Mouse (Mus musculus) heart, embryonic 15.5 days (tissue): ENCODE results near the gene Clec2i. TPM values are rescaled to one million over a fixed set of nuclear protein-coding genes. Genes with fewer than 3 reads are reported as not detected.
A peak's percentile ranks its signal among the peaks of the same experiment; 100 is the strongest.
"Not testable (repeated sequence)": the region's sequence is repeated elsewhere in the genome, so short reads cannot be mapped to it uniquely, and the experiment has no call there.

ENCODE experiments used
- ATAC-seq: fragments of 200-750 bp; cut with Nextera tagmentation; replicated peaks from 2 replicates; pipeline ENCODE4 v1.8.0; 2017; ENCODE audit warnings: low read depth, moderate TSS enrichment; ENCODE audit not compliant: insufficient number of reproducible peaks, insufficient read depth, low FRiP score
- H3K27ac ChIP-seq: fragments of 300-500 bp; sonication (generic); 2 replicates; pipeline ENCODE4 v1.5.1; 2015; ENCODE audit warnings: mild to moderate bottlenecking, inconsistent platforms
- H3K27me3 ChIP-seq: fragments of 300-500 bp; sonication (generic); 2 replicates; pipeline ENCODE4 v1.6.1; 2015; ENCODE audit warnings: inconsistent platforms
- H3K36me3 ChIP-seq: fragments of 300-500 bp; sonication (generic); 2 replicates; pipeline ENCODE4 v1.6.1; 2015; ENCODE audit warnings: mild to moderate bottlenecking, inconsistent platforms
- H3K4me1 ChIP-seq: fragments of 300-500 bp; sonication (generic); replicated peaks from 2 replicates; pipeline ENCODE4 v1.6.1; 2015; ENCODE audit warnings: inconsistent platforms
- H3K4me2 ChIP-seq: fragments of 300-500 bp; sonication (generic); 2 replicates; pipeline ENCODE4 v1.6.1; 2015; ENCODE audit warnings: inconsistent platforms, mild to moderate bottlenecking, moderate library complexity
- H3K4me3 ChIP-seq: fragments of 300-500 bp; sonication (generic); 2 replicates; pipeline ENCODE4 v1.5.1; 2015; ENCODE audit warnings: mild to moderate bottlenecking, inconsistent platforms
- H3K9ac ChIP-seq: fragments of 300-500 bp; sonication (generic); 2 replicates; pipeline ENCODE4 v1.6.1; 2015; ENCODE audit warnings: mild to moderate bottlenecking, inconsistent platforms
- H3K9me3 ChIP-seq: fragments of 300-500 bp; sonication (generic); replicated peaks from 2 replicates; pipeline ENCODE4 v1.6.1; 2016; ENCODE audit warnings: inconsistent platforms
- WGBS: fragments of 180-500 bp; shearing (Covaris S2); methylation state at CpG from one replicate; pipeline ENCODE4 v1.1.7; 2015; ENCODE audit warnings: mixed read lengths; 5-methylcytosine and 5-hydroxymethylcytosine counted together
- polyA plus RNA-seq: library from polyadenylated mRNA; unstranded; fragments of >200 nt; fragmentation: Nextera tagmentation; extraction: Ambion mirVana; gene quantifications from 2 replicates; pipeline ENCODE4 v1.2.1, GENCODE M21; 2015

Clec2i gene
- polyA plus RNA-seq, result 0.10 and 0.66 TPM in 2 replicates

GRCm38 (mm10) chr6:128887091-128887790, at the start of gene Clec2i:
Gene Clec2i (plus strand): TSS chr6:128887588.
- WGBS, result 77% methylated on average over 6 of the region's 6 CpGs
- not testable (repeated sequence) for H3K4me2 ChIP-seq, H3K27me3 ChIP-seq, H3K27ac ChIP-seq, H3K9ac ChIP-seq, H3K4me3 ChIP-seq, H3K36me3 ChIP-seq, ATAC-seq, H3K4me1 ChIP-seq, H3K9me3 ChIP-seq

DNA sequence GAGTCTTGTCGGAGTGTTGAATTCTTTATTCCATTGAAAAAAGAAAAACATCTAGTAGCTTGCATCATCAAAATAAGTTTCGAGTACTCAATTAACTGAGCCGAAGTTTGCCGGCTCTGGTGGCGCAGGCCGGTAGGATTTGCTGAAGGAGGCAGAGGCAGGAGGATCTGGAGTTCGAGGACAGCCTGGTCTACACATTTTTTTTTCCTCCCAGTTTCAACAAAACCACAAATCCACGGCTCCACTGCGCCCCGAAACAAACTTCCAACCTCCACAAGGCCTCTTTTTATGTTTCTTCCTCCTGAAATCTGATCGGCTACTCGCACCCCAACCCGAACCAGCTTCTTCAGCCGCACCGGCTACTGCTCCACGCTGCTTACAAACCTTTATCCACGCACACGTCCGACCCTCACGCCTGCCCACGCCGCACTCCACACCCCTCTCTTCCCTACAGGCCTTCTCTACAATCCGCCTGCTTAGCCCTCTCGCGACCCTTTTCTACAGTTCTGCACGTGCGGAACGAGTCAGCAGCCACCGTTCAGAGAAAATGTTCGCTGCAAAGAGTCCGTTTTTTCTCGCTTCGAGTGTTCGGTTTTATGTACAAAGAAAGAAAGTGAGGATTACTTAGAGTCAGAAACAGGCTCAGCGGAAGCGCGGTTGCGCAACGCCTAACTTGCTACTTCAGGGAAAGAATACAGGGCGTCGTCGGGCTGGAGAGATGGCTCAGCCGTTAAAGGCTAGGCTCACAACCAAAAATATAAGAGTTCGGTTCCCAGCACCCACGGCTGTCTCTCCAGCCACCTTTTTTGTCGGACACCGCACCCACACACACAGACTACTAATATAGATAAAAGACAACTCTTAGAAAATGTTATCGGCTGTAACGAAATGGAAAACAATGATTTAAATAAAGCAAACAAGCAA, 48.8 kb upstream of the Clec2i start:
- peak; percentile 44 for ATAC-seq
- Histone ChIP-seq H3K36me3 (no peaks in the 10 kb centered on the region), H3K9me3 (no peaks in the 10 kb centered on the region), H3K9ac (peak overlapping the region; percentile 86), H3K4me3 (peak overlapping the region; percentile 82), H3K27ac (peak overlapping the region; percentile 93), H3K4me1 (peaks cover 24% of the 10 kb centered on the region), H3K27me3 (no peaks in the 10 kb centered on the region), H3K4me2 (peak overlapping the region; percentile 86)
- under 1% methylated on average over 49 of the region's 49 CpGs for WGBS

DNA sequence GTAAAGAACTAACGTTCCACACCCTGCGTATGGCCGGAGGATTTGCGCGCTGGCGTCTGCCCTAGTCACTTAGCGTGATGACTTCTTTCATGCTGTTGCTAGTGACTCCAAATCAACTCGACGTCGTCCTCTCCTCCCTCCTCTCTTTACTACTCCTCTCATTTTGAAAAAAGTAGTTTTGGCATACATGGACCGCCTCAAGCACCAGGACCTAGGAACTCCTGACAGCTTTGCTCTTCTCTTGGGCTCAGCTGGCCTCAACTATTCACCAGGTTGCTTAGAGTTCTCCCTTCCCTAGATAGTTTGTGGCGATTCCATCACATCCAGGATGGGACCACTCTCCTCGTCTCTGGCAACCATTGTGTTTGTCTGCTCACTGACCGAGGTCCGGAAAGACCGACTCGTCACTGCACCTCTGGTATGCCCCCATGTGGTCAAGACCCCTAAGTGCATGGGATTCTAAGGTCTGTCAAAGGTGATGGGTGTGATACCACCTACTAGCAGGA, 48.1 kb upstream of the Clec2i start:
- Histone ChIP-seq H3K4me2 (peak overlapping the region; percentile 86), H3K4me1 (peaks cover 27% of the 10 kb centered on the region), H3K4me3 (peak overlapping the region; percentile 82), H3K36me3 (no peaks in the 10 kb centered on the region), H3K9ac (peak overlapping the region; percentile 62), H3K9me3 (no peaks in the 10 kb centered on the region), H3K27ac (peak overlapping the region; percentile 93), H3K27me3 (no peaks in the 10 kb centered on the region)
- ATAC-seq, result 0 out of 2 replicates have a peak, but pooled peaks have one; percentile 25
- WGBS, result under 1% methylated on average over 17 of the region's 17 CpGs

DNA sequence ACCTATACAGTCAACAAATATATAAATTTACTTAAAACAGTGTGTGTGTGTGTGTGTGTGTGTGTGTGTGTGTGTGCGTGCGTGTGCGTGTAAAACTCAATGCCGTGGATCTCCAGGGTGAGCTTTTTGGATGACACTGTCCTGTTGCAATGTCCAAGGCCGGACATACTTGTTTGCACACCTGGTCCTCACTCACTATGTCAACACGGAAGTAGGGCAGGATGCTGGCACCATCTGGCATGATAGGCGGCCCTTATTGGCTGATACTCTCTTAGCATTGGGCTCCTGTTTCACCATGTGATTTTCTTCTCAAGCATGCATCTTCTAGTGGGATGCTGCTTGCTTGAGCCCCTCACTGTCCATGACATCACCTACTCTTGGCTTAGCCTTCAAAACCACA, 47.5 kb upstream of the Clec2i start:
- WGBS, result 63% methylated on average over 7 of the region's 7 CpGs
- Histone ChIP-seq H3K27ac (no peak overlapping the region), H3K4me2 (peak overlapping the region; percentile 86), H3K9ac (no peak overlapping the region), H3K36me3 (no peaks in the 10 kb centered on the region), H3K4me1 (peaks cover 32% of the 10 kb centered on the region), H3K4me3 (peak overlapping the region; percentile 82), H3K9me3 (no peaks in the 10 kb centered on the region), H3K27me3 (no peaks in the 10 kb centered on the region)
- ATAC-seq, result no peak

DNA sequence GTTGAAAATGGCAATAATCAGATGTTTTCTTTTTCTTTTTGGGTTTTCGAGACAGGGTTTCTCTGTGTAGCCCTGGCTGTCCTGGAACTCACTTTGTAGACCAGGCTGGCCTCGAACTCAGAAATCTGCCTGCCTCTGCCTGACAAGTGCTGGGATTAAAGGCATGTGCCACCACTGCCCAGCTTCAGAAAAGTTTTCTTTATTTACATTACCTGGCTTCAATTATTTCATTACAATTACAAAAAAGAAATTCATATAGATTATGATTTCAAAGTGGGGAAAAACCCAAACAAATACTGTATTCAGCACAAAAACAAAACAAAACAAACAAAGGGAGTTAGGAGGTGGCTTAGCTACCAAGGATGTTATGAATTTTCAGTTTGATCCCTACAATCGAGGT, 46.7 kb upstream of the Clec2i start:
- H3K4me1 ChIP-seq, result peaks cover 33% of the 10 kb centered on the region
- 80% methylated on average over 3 of the region's 3 CpGs for WGBS
- not testable (repeated sequence) for H3K27ac ChIP-seq, H3K4me3 ChIP-seq, H3K27me3 ChIP-seq, H3K4me2 ChIP-seq, H3K36me3 ChIP-seq, ATAC-seq, H3K9ac ChIP-seq, H3K9me3 ChIP-seq

DNA sequence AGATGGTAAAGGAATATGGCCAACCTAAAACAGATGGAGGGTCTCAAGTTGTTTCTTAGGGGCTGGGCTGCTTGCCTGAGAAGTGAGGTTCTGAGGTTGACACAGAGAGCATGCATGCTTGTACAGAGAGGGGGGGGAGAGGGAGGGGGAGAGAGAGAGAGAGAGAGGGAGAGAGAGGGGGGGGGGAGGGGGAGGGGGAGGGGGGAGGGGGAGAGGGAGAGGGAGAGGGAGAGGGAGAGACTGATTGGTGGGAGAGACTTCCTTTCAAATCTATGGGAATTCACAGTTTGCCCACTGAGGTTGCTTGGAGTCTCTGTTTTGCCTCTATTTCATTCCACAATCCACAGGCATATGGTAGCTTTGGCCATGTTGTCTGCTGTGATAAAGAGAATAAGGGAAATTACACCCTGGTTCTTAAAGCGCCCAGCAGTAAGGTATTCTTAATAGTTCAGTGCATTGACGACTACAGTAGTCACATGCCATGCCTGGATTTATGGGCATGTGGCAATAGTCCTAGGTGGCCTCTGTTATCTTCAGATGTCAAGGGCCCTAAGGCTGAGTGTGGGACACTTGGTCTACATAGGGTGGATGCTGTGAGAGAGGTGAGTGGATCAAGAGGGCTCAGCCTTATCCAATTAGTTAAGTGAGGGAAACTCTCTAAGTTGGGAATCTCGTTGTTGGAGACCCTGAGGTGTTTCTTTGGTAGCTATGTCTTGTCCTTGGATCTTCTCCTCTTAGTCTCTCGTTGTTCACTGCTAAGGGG, 45.9 kb upstream of the Clec2i start:
- Histone ChIP-seq H3K27ac (no peak overlapping the region), H3K9ac (no peak overlapping the region), H3K4me2 (peak overlapping the region; percentile 80), H3K27me3 (no peaks in the 10 kb centered on the region), H3K9me3 (no peaks in the 10 kb centered on the region), H3K4me1 (peaks cover 32% of the 10 kb centered on the region), H3K4me3 (peak overlapping the region; percentile 90), H3K36me3 (no peaks in the 10 kb centered on the region)
- no peak for ATAC-seq
- WGBS, result 31% methylated on average over 4 of the region's 4 CpGs

DNA sequence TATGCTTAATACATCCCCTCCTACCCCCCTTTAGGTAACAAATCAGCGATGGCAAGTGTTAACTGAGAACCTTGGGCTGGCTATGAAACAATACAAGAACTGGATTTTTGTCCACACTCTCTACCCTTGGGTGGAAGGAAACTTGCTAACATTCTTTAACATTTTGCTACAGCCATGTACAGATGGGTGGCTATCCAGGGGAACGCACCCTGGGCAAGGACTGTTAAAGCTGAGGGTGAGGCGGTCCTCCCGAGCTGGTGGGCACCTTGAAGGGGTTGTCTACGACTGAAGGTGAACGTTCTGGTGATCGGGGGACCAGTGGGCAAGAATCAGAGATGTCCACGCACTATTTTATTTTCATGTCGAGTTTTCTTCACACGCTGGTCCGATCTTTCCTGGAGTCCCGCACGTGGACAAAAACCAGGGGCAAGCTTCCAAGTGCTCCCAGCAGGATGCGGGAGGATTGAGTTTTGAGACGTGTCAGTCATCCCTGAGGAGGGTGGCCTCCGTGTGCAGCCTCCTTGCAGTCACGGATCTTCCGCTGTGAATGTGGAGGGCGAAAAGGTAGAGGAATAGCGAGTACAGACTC, 44.9 kb upstream of the Clec2i start:
- WGBS, result under 1% methylated on average over 20 of the region's 20 CpGs

DNA sequence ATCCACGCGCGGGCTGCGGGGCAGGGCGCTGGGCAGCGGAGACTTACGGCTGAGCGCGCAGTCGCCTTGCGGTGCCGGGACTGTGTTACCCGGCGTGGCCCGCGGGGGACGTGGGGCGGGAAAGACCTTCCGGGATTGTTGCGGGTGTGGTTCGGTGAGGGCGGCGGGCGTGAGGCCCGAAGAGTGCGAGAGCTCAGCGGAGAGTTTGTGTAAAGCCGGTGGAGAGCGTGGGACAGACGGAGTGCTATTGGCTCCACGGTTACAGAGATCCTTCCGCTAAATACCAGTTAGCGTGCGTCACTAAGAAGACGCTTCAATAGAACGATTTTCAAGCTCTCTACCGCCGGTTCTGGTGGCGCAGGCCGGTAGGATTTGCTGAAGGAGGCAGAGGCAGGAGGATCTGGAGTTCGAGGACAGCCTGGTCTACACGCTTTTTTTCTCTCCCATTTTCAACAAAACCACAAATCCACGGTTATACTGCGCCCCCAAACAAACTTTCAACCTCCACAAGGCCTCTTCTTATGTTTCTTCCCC, 44.4 kb upstream of the Clec2i start:
- Histone ChIP-seq H3K4me1 (peaks cover 26% of the 10 kb centered on the region), H3K4me3 (peak overlapping the region; percentile 90), H3K27ac (peak overlapping the region; percentile 97), H3K36me3 (no peaks in the 10 kb centered on the region), H3K27me3 (no peaks in the 10 kb centered on the region), H3K4me2 (peak overlapping the region; percentile 83), H3K9ac (peak overlapping the region; percentile 87), H3K9me3 (no peaks in the 10 kb centered on the region)
- ATAC-seq, result peak; percentile 71
- under 1% methylated on average over 44 of the region's 44 CpGs for WGBS

More for the DNA sequence above, 44.9 kb upstream of the Clec2i start:
- no peak for ATAC-seq
- no peaks in the 10 kb centered on the region for H3K27me3 ChIP-seq
- no peaks in the 10 kb centered on the region for H3K36me3 ChIP-seq
- peak overlapping the region; percentile 90 for H3K4me3 ChIP-seq
- no peaks in the 10 kb centered on the region for H3K9me3 ChIP-seq
- H3K9ac ChIP-seq, result peak overlapping the region; percentile 87
- H3K4me1 ChIP-seq, result peaks cover 28% of the 10 kb centered on the region
- peak overlapping the region; percentile 80 for H3K4me2 ChIP-seq
- H3K27ac ChIP-seq, result peak overlapping the region; percentile 97

DNA sequence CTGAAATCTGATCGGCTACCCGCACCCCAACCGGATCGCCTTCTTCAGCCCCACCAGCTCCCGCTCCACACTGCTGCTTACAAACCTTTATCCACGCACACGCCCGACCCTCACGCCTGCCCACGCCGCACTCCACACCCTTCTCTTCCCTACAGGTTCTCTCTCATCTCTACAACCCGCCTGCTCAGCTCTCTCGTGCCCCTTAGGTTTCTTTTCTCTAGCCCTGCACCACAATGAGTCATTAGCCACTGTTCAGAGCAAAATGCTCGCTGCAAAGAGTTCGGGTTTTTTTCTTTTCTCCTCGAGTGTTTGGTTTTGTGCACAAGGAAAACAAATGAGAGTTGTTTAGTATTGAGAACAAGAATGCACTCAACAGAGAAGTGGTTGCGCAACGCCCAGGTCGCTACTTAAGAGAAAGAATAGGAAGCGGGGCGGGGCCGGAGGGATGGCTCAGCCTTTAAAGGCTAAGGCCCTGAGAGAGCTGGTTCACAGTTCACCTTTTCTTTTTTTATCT, 43.9 kb upstream of the Clec2i start:
- peak overlapping the region; percentile 90 for H3K4me3 ChIP-seq
- H3K9me3 ChIP-seq, result no peaks in the 10 kb centered on the region
- peak overlapping the region; percentile 83 for H3K4me2 ChIP-seq
- H3K27ac ChIP-seq, result peak overlapping the region; percentile 97
- no peaks in the 10 kb centered on the region for H3K36me3 ChIP-seq
- no peaks in the 10 kb centered on the region for H3K27me3 ChIP-seq
- ATAC-seq, result peak; percentile 26; the same call in 1 of the 2 replicates
- H3K9ac ChIP-seq, result peak overlapping the region; percentile 87
- under 1% methylated on average over 22 of the region's 22 CpGs for WGBS
- peaks cover 26% of the 10 kb centered on the region for H3K4me1 ChIP-seq

DNA sequence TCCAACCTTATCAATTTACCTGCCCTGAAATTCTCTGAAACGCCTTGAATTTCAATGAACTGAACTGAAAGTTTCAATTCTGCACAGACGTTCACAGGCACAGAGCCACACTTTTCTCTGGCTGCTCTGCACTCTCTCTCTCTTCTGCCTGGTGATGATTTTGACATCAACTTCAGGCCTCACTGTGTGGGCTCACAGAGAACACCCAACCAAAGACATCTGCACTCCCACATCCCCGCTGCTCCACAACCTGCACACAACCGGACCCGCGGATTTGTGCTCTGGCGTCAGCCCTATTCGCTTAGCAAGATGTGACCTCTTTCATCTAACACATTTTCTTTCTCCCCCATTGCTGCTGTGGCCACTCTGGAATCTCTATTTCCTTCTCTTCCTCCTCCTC, 43.3 kb upstream of the Clec2i start:
- no peak for ATAC-seq
- no peaks in the 10 kb centered on the region for H3K9me3 ChIP-seq
- no peak overlapping the region for H3K9ac ChIP-seq
- H3K4me2 ChIP-seq, result peak overlapping the region; percentile 83
- H3K36me3 ChIP-seq, result no peaks in the 10 kb centered on the region
- no peaks in the 10 kb centered on the region for H3K27me3 ChIP-seq
- peak overlapping the region; percentile 97 for H3K27ac ChIP-seq
- H3K4me3 ChIP-seq, result peak overlapping the region; percentile 90
- peaks cover 26% of the 10 kb centered on the region for H3K4me1 ChIP-seq
- WGBS, result 22% methylated on average over 8 of the region's 8 CpGs
